Mouse (Mus musculus): ENCODE data around the gene Cpsf4. TPM values are rescaled to one million over a fixed set of nuclear protein-coding genes. Genes with fewer than 3 reads are reported as not detected.
"Not testable (repeated sequence)": the region's sequence is repeated elsewhere in the genome, so short reads cannot be mapped to it uniquely, and the experiment has no call there.

The Cpsf4 gene
- total RNA-seq, 1 experiment: 73.2 TPM

DNA sequence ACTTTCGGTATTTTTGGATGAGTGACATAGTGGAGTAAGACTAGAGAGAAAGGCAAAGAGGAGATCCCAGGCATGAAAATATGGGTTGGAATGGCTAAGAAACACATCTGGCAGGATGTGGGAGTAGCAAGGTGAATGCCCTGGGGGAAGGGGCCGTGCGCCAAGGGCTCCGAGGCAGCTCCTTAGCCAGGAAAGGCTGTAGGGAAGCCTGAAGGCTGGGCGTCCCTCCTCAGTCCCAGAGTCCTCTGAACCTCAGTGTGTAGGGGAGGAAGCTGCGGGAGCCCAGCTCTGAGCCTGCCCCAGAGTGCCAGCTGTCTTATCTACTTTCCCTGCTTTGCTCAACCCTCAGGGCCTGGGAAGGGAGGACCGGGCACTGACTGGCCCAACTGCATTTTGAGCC, 46.1 kb upstream of the Cpsf4 start:
- DNase-seq (ENCODE audit: low read depth, low spot score): no peak
- peaks cover 29% of the 10 kb centered on the region for H3K36me3 ChIP-seq (ENCODE audit: control insufficient read depth, insufficient read depth, low read length, poor library complexity, severe bottlenecking)
- no peak overlapping the region for H3K4me3 ChIP-seq (ENCODE audit: insufficient read depth in 1 of 2, low read depth in 1 of 2, low read length in 2 of 2, poor library complexity in 1 of 2, severe bottlenecking in 1 of 2)
- no peak overlapping the region for H3K27ac ChIP-seq (ENCODE audit: insufficient read depth, low read depth, low read length, poor library complexity, severe bottlenecking)
- H3K9me3 ChIP-seq (ENCODE audit: control insufficient read depth, insufficient read depth, low read depth, low read length): no peaks in the 10 kb centered on the region
- H3K4me1 ChIP-seq (ENCODE audit: control insufficient read depth in 2 of 2, insufficient read depth in 2 of 2, low read length in 2 of 2, poor library complexity in 1 of 2): peaks cover 2 to 3% of the 10 kb centered on the region in 2 experiments; a peak in 3 of 4 replicates
- H3K9ac ChIP-seq (ENCODE audit: insufficient read depth, low read depth, low read length, poor library complexity, severe bottlenecking): no peak overlapping the region
- in situ Hi-C loops (cut with MboI; ENCODE audit: low sequenced_read_pairs in 2 of 2, unreplicated experiment in 2 of 2): no loop called here
- no peak for TF ChIP-seq CHD2 (IDR thresholded peaks at IDR 0.05; ENCODE audit: low read depth, low read length)
- no peak for TF ChIP-seq HCFC1 (IDR thresholded peaks at IDR 0.05; ENCODE audit: borderline replicate concordance, insufficient read depth, low read length)
- TF ChIP-seq MAFK (IDR thresholded peaks at IDR 0.05; ENCODE audit: insufficient read depth, low read depth, low read length): no peak

DNA sequence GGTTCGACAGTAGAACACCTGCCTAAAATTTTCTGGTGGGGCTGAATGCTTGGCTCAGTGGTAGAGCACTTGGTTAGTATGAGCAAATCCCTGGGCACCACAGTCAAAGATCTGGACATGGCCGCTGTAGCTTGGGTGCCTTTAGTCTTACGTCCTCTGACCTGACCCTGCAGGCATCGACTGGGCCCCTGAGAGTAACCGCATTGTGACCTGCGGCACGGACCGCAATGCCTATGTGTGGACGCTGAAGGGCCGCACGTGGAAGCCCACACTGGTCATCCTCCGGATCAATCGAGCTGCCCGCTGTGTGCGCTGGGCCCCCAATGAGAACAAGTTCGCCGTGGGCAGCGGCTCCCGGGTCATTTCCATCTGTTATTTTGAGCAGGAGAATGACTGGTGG, 43.6 kb upstream of the Cpsf4 start:
- Histone ChIP-seq H3K36me3 (ENCODE audit: control insufficient read depth, insufficient read depth, low read length, poor library complexity, severe bottlenecking) (peaks cover 46% of the 10 kb centered on the region), H3K27ac (ENCODE audit: insufficient read depth, low read depth, low read length, poor library complexity, severe bottlenecking) (no peak overlapping the region), H3K4me1 (ENCODE audit: control insufficient read depth in 2 of 2, insufficient read depth in 2 of 2, low read length in 2 of 2, poor library complexity in 1 of 2) (peaks cover 0 to 3% of the 10 kb centered on the region in 2 experiments; a peak in 2 of 4 replicates), H3K4me3 (ENCODE audit: insufficient read depth in 1 of 2, low read depth in 1 of 2, low read length in 2 of 2, poor library complexity in 1 of 2, severe bottlenecking in 1 of 2) (no peak overlapping the region), H3K9ac (ENCODE audit: insufficient read depth, low read depth, low read length, poor library complexity, severe bottlenecking) (no peak overlapping the region), H3K9me3 (ENCODE audit: control insufficient read depth, insufficient read depth, low read depth, low read length) (no peaks in the 10 kb centered on the region)
- DNase-seq (ENCODE audit: low read depth, low spot score): no peak
- in situ Hi-C loops (cut with MboI; ENCODE audit: low sequenced_read_pairs in 2 of 2, unreplicated experiment in 2 of 2): no loop called here
- TF ChIP-seq CHD2 (IDR thresholded peaks at IDR 0.05; ENCODE audit: low read depth, low read length) (no peak), MAFK (IDR thresholded peaks at IDR 0.05; ENCODE audit: insufficient read depth, low read depth, low read length) (no peak), ZNF384 (IDR thresholded peaks at IDR 0.05; ENCODE audit: low read depth, low read length) (no peak), ZC3H11A (IDR thresholded peaks at IDR 0.05; ENCODE audit: borderline replicate concordance, low read depth, low read length) (no peak), HCFC1 (IDR thresholded peaks at IDR 0.05; ENCODE audit: borderline replicate concordance, insufficient read depth, low read length) (no peak)

DNA sequence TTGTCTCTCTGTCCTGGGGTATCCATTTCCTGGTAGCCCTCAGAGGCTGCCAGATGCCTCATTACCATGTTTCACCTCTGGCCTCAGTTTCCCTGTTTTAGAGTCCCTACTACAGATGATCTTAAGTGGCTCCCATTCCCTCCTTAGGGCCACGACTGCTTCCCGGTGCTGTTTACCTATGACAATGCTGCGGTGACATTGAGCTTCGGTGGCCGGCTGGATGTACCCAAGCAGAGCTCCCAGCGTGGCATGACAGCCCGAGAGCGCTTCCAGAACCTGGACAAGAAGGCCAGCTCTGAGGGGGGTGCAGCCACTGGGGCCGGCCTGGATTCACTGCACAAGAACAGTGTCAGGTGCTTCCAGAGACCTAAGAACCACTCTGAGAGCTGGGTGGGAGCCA, 40.4 kb upstream of the Cpsf4 start:
- Histone ChIP-seq H3K4me1 (ENCODE audit: control insufficient read depth in 2 of 2, insufficient read depth in 2 of 2, low read length in 2 of 2, poor library complexity in 1 of 2) (no peaks in the 10 kb centered on the region; a peak in 1 of 4 replicates), H3K36me3 (ENCODE audit: control insufficient read depth, insufficient read depth, low read length, poor library complexity, severe bottlenecking) (peaks cover 69% of the 10 kb centered on the region), H3K27ac (ENCODE audit: insufficient read depth, low read depth, low read length, poor library complexity, severe bottlenecking) (no peak overlapping the region), H3K4me3 (ENCODE audit: insufficient read depth in 1 of 2, low read depth in 1 of 2, low read length in 2 of 2, poor library complexity in 1 of 2, severe bottlenecking in 1 of 2) (no peak overlapping the region), H3K9ac (ENCODE audit: insufficient read depth, low read depth, low read length, poor library complexity, severe bottlenecking) (no peak overlapping the region), H3K9me3 (ENCODE audit: control insufficient read depth, insufficient read depth, low read depth, low read length) (no peaks in the 10 kb centered on the region)
- TF ChIP-seq HCFC1 (IDR thresholded peaks at IDR 0.05; ENCODE audit: borderline replicate concordance, insufficient read depth, low read length) (no peak), MAFK (IDR thresholded peaks at IDR 0.05; ENCODE audit: insufficient read depth, low read depth, low read length) (no peak), ZNF384 (IDR thresholded peaks at IDR 0.05; ENCODE audit: low read depth, low read length) (no peak), CHD2 (IDR thresholded peaks at IDR 0.05; ENCODE audit: low read depth, low read length) (no peak), ZC3H11A (IDR thresholded peaks at IDR 0.05; ENCODE audit: borderline replicate concordance, low read depth, low read length) (no peak)
- in situ Hi-C loops (cut with MboI; ENCODE audit: low sequenced_read_pairs in 2 of 2, unreplicated experiment in 2 of 2): no loop called here
- DNase-seq (ENCODE audit: low read depth, low spot score): no peak

DNA sequence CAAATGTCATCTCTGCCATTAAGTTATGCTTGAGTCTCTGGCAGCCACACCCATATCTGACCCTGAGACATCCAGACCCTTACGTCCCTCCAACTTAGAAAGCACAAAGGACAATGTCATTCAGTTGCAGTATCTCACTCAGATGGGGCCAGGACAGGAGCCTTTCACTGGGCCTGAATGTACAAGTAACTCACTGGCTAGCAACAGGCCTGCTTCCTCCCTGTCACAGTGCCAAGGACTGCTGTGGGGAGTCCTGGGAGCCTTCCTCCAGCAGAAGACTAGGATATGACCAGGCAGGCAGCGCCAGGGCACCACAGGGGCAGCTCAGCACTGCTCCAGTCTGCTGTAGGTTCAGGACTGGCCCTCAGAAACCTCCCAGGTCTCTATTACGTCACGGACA, 37.9 kb upstream of the Cpsf4 start:
- H3K4me3 ChIP-seq (ENCODE audit: insufficient read depth in 1 of 2, low read depth in 1 of 2, low read length in 2 of 2, poor library complexity in 1 of 2, severe bottlenecking in 1 of 2): no peak overlapping the region
- peaks cover 79% of the 10 kb centered on the region for H3K36me3 ChIP-seq (ENCODE audit: control insufficient read depth, insufficient read depth, low read length, poor library complexity, severe bottlenecking)
- no peak for TF ChIP-seq CHD2 (IDR thresholded peaks at IDR 0.05; ENCODE audit: low read depth, low read length)
- no peak for TF ChIP-seq ZC3H11A (IDR thresholded peaks at IDR 0.05; ENCODE audit: borderline replicate concordance, low read depth, low read length)
- no peak for TF ChIP-seq HCFC1 (IDR thresholded peaks at IDR 0.05; ENCODE audit: borderline replicate concordance, insufficient read depth, low read length)
- no peak for TF ChIP-seq ZNF384 (IDR thresholded peaks at IDR 0.05; ENCODE audit: low read depth, low read length)
- no peak for TF ChIP-seq MAFK (IDR thresholded peaks at IDR 0.05; ENCODE audit: insufficient read depth, low read depth, low read length)
- no peak for DNase-seq (ENCODE audit: low read depth, low spot score)
- no peak overlapping the region for H3K27ac ChIP-seq (ENCODE audit: insufficient read depth, low read depth, low read length, poor library complexity, severe bottlenecking)
- no peak overlapping the region for H3K9ac ChIP-seq (ENCODE audit: insufficient read depth, low read depth, low read length, poor library complexity, severe bottlenecking)
- in situ Hi-C loops (cut with MboI; ENCODE audit: low sequenced_read_pairs in 2 of 2, unreplicated experiment in 2 of 2): no loop called here
- no peaks in the 10 kb centered on the region for H3K9me3 ChIP-seq (ENCODE audit: control insufficient read depth, insufficient read depth, low read depth, low read length)
- peaks cover 0 to 4% of the 10 kb centered on the region in 2 experiments; a peak in 1 of 4 replicates for H3K4me1 ChIP-seq (ENCODE audit: control insufficient read depth in 2 of 2, insufficient read depth in 2 of 2, low read length in 2 of 2, poor library complexity in 1 of 2)

DNA sequence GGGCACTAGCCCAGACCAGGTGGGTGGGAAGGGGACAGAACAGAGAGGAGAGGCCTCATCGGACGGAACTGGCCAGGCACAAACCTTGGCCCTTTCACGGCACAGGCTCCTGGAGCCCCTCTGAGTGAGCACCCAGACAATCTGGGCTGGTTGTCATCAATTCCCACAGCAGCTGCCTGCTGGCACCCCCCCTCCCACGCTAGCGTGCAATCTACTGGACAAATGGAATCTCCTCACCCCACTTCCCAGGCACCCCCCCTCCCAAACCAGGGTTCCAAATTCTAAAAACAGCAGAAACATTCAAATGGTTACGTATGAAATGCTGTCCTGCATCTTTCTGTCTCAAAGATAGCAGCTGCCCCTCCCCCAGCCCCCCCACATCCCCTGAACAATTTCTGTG, 37.2 kb upstream of the Cpsf4 start:
- H3K27ac ChIP-seq (ENCODE audit: insufficient read depth, low read depth, low read length, poor library complexity, severe bottlenecking); in situ Hi-C loops (cut with MboI; ENCODE audit: low sequenced_read_pairs in 2 of 2, unreplicated experiment in 2 of 2); H3K9ac ChIP-seq (ENCODE audit: insufficient read depth, low read depth, low read length, poor library complexity, severe bottlenecking); H3K4me1 ChIP-seq (ENCODE audit: control insufficient read depth in 2 of 2, insufficient read depth in 2 of 2, low read length in 2 of 2, poor library complexity in 1 of 2); H3K4me3 ChIP-seq (ENCODE audit: insufficient read depth in 1 of 2, low read depth in 1 of 2, low read length in 2 of 2, poor library complexity in 1 of 2, severe bottlenecking in 1 of 2); DNase-seq (ENCODE audit: low read depth, low spot score); H3K9me3 ChIP-seq (ENCODE audit: control insufficient read depth, insufficient read depth, low read depth, low read length): not testable (repeated sequence)
- H3K36me3 ChIP-seq (ENCODE audit: control insufficient read depth, insufficient read depth, low read length, poor library complexity, severe bottlenecking): peaks cover 79% of the 10 kb centered on the region
